Mouse (Mus musculus) CH12.LX (cell line): ENCODE measurements around the gene Tagln2. TPM values are rescaled to one million over a fixed set of nuclear protein-coding genes. Genes with fewer than 3 reads are reported as not detected.

Experiments
- DNase-seq: peaks from one replicate; pipeline ENCODE4 v3.0.0-alpha.2; 2013; ENCODE audit errors: extremely low read depth
- H3K27ac ChIP-seq: 2 replicates; pipeline ENCODE4 v1.5.1; 2012; ENCODE audit warnings: low read depth, mild to moderate bottlenecking, control low read depth, moderate library complexity; ENCODE audit not compliant: insufficient read depth
- H3K27me3 ChIP-seq: replicated peaks from 2 replicates; pipeline ENCODE3; 2012; ENCODE audit warnings: inconsistent platforms
- H3K36me3 ChIP-seq, 2 experiments: replicated peaks in 1 of 2; 2 replicates each; pipeline versions ENCODE3 to v1.6.1; 2012; ENCODE audit warnings: inconsistent platforms in 1 of 2, low read length in 1 of 2, mild to moderate bottlenecking in 1 of 2, mixed read lengths in 1 of 2, moderate library complexity in 1 of 2; ENCODE audit not compliant: control insufficient read depth in 1 of 2, insufficient read depth in 1 of 2
- H3K4me1 ChIP-seq, 2 experiments: 2 replicates each; pipeline ENCODE4 v1.6.1; 2012; ENCODE audit warnings: inconsistent platforms in 1 of 2, moderate library complexity in 1 of 2; ENCODE audit not compliant: insufficient read depth in 2 of 2, control insufficient read depth in 1 of 2
- H3K4me2 ChIP-seq: 2 replicates; pipeline ENCODE4 v1.6.1; 2012; ENCODE audit warnings: low read depth, mild to moderate bottlenecking, control low read depth; ENCODE audit not compliant: poor library complexity, insufficient read depth, severe bottlenecking
- H3K4me3 ChIP-seq, 3 experiments: fragments of 150-350 bp in 1 of 3; sonication (generic) in 1 of 3; replicated peaks in 1 of 3; 2 replicates each; pipeline versions ENCODE3 to v1.5.1; 2011 to 2012; ENCODE audit warnings: low read depth in 2 of 3, low read length in 2 of 3, mild to moderate bottlenecking in 2 of 3, moderate library complexity in 2 of 3, control low read depth in 1 of 3, improper control_type of control experiment in 1 of 3, inconsistent platforms in 1 of 3, mixed read lengths in 1 of 3; ENCODE audit not compliant: poor library complexity in 1 of 3
- H3K79me2 ChIP-seq: replicated peaks from 2 replicates; pipeline ENCODE4 v1.6.1; 2012; ENCODE audit warnings: mild to moderate bottlenecking, moderate library complexity; ENCODE audit not compliant: control insufficient read depth, poor library complexity, insufficient read depth, severe bottlenecking; ENCODE audit errors: extremely low read depth
- H3K9ac ChIP-seq: 2 replicates; pipeline ENCODE4 v1.6.1; 2012; ENCODE audit warnings: low read depth, mild to moderate bottlenecking, control low read depth, moderate library complexity; ENCODE audit not compliant: insufficient read depth
- H3K9me3 ChIP-seq: replicated peaks from 2 replicates; pipeline ENCODE3; 2012; ENCODE audit warnings: low read length, inconsistent platforms, mixed read lengths
- CHD1 ChIP-seq: IDR thresholded peaks from 2 replicates; pipeline ENCODE4 v1.6.1; 2012; ENCODE audit warnings: low read depth, low read length, improper control_type of control experiment, inconsistent platforms
- CHD2 ChIP-seq: IDR thresholded peaks from 2 replicates; pipeline ENCODE4 v1.6.1; 2011; ENCODE audit warnings: low read length, improper control_type of control experiment
- CTCF ChIP-seq, 2 experiments: IDR thresholded peaks in 1 of 2; conservative IDR thresholded peaks in 1 of 2; 2 replicates each; pipeline ENCODE4 v1.5.1; 2011 to 2012; ENCODE audit warnings: low read depth in 2 of 2, low read length in 2 of 2, improper control_type of control experiment in 1 of 2, inconsistent platforms in 1 of 2, mild to moderate bottlenecking in 1 of 2, moderate library complexity in 1 of 2
- E2F4 ChIP-seq: IDR thresholded peaks from 2 replicates; pipeline ENCODE4 v1.6.1; 2011; ENCODE audit warnings: low read depth, low read length, improper control_type of control experiment; ENCODE audit not compliant: insufficient replicate concordance
- ELF1 ChIP-seq: IDR thresholded peaks from 2 replicates; pipeline ENCODE4 v1.6.1; 2014; ENCODE audit warnings: low read depth, mild to moderate bottlenecking, inconsistent platforms, low read length, improper control_type of control experiment
- EP300 ChIP-seq: IDR thresholded peaks from 2 replicates; pipeline ENCODE4 v1.6.1; 2011; ENCODE audit warnings: low read length, improper control_type of control experiment
- GABPA ChIP-seq: IDR thresholded peaks from 2 replicates; pipeline ENCODE4 v1.6.1; 2012; ENCODE audit warnings: low read depth, low read length, improper control_type of control experiment, inconsistent platforms; ENCODE audit not compliant: insufficient replicate concordance
- HCFC1 ChIP-seq: IDR thresholded peaks from 2 replicates; pipeline ENCODE4 v1.6.1; 2012; ENCODE audit warnings: low read depth, mild to moderate bottlenecking, inconsistent platforms, low read length, improper control_type of control experiment
- IRF4 ChIP-seq: IDR thresholded peaks from 2 replicates; pipeline ENCODE4 v1.6.1; 2014; ENCODE audit warnings: low read depth, mild to moderate bottlenecking, inconsistent platforms, low read length, improper control_type of control experiment
- KAT2A ChIP-seq: IDR thresholded peaks from 2 replicates; pipeline ENCODE4 v1.6.1; 2012; ENCODE audit warnings: low read length, improper control_type of control experiment, inconsistent platforms; ENCODE audit not compliant: insufficient replicate concordance
- MAFK ChIP-seq: IDR thresholded peaks from 2 replicates; pipeline ENCODE4 v1.6.1; 2011; ENCODE audit warnings: low read length, improper control_type of control experiment; ENCODE audit not compliant: insufficient replicate concordance
- MAX ChIP-seq: IDR thresholded peaks from 2 replicates; pipeline ENCODE4 v1.6.1; 2011; ENCODE audit warnings: low read length, improper control_type of control experiment
- MAZ ChIP-seq: IDR thresholded peaks from 2 replicates; pipeline ENCODE4 v1.6.1; 2012; ENCODE audit warnings: low read depth, mild to moderate bottlenecking, inconsistent platforms, low read length, improper control_type of control experiment, moderate library complexity
- MXI1 ChIP-seq: IDR thresholded peaks from 2 replicates; pipeline ENCODE4 v1.6.1; 2011; ENCODE audit warnings: mild to moderate bottlenecking, low read depth, low read length, improper control_type of control experiment
- MYC ChIP-seq: IDR thresholded peaks from 2 replicates; pipeline ENCODE4 v1.6.1; 2011; ENCODE audit warnings: low read depth, mild to moderate bottlenecking, improper control_type of control experiment, low read length
- NELFE ChIP-seq: IDR thresholded peaks from 2 replicates; pipeline ENCODE4 v1.6.1; 2011; ENCODE audit warnings: low read depth, low read length, improper control_type of control experiment
- NRF1 ChIP-seq: IDR thresholded peaks from 2 replicates; pipeline ENCODE4 v1.6.1; 2014; ENCODE audit warnings: low read depth, mild to moderate bottlenecking, inconsistent platforms, low read length, improper control_type of control experiment, moderate library complexity
- PAX5 ChIP-seq: IDR thresholded peaks from 2 replicates; pipeline ENCODE4 v1.6.1; 2012; ENCODE audit warnings: low read length, inconsistent platforms, mixed read lengths
- POLR2A ChIP-seq: IDR thresholded peaks from 2 replicates; pipeline ENCODE4 v1.6.1; 2011; ENCODE audit warnings: low read depth, mild to moderate bottlenecking, improper control_type of control experiment, low read length
- POLR2AphosphoS2 ChIP-seq: IDR thresholded peaks from 2 replicates; pipeline ENCODE4 v1.6.1; 2011; ENCODE audit warnings: low read depth, low read length, improper control_type of control experiment
- RCOR1 ChIP-seq: conservative IDR thresholded peaks from 2 replicates; pipeline ENCODE4 v1.6.1; 2012; ENCODE audit warnings: low read depth, mild to moderate bottlenecking, inconsistent platforms, low read length, improper control_type of control experiment
- SIN3A ChIP-seq: IDR thresholded peaks from 2 replicates; pipeline ENCODE4 v1.6.1; 2012; ENCODE audit warnings: low read length, improper control_type of control experiment, inconsistent platforms
- SMC3 ChIP-seq: IDR thresholded peaks from 2 replicates; pipeline ENCODE4 v1.6.1; 2011; ENCODE audit warnings: low read depth, low read length, improper control_type of control experiment
- TBP ChIP-seq: conservative IDR thresholded peaks from 2 replicates; pipeline ENCODE4 v1.6.1; 2011; ENCODE audit warnings: low read depth, low read length, improper control_type of control experiment
- UBTF ChIP-seq: IDR thresholded peaks from 2 replicates; pipeline ENCODE4 v1.6.1; 2012; ENCODE audit warnings: low read depth, mild to moderate bottlenecking, inconsistent platforms, low read length, improper control_type of control experiment, moderate library complexity
- USF1 ChIP-seq: IDR thresholded peaks from 2 replicates; pipeline ENCODE4 v1.6.1; 2014; ENCODE audit warnings: low read depth, mild to moderate bottlenecking, inconsistent platforms, low read length, improper control_type of control experiment
- USF2 ChIP-seq: conservative IDR thresholded peaks from 2 replicates; pipeline ENCODE4 v1.6.1; 2011; ENCODE audit warnings: low read depth, low read length, improper control_type of control experiment
- ZC3H11A ChIP-seq: IDR thresholded peaks from 2 replicates; pipeline ENCODE4 v1.6.1; 2012; ENCODE audit warnings: low read depth, mild to moderate bottlenecking, inconsistent platforms, low read length, improper control_type of control experiment
- ZKSCAN1 ChIP-seq: IDR thresholded peaks from 2 replicates; pipeline ENCODE4 v1.6.1; 2012; ENCODE audit warnings: low read depth, inconsistent platforms, low read length, improper control_type of control experiment, borderline replicate concordance
- ZMIZ1 ChIP-seq: IDR thresholded peaks from 2 replicates; pipeline ENCODE4 v1.6.1; 2012; ENCODE audit warnings: low read depth, mild to moderate bottlenecking, inconsistent platforms, low read length, improper control_type of control experiment
- ZNF384 ChIP-seq: IDR thresholded peaks from 2 replicates; pipeline ENCODE4 v1.6.1; 2012; ENCODE audit warnings: low read depth, low read length, improper control_type of control experiment, inconsistent platforms
- dilution Hi-C: fragments of 300-500 bp; cut with MboI; formaldehyde crosslinking; loops from 2 replicates; pipeline ENCODE4 v1.14.3; 2020; ENCODE audit warnings: low sequenced_read_pairs; ENCODE audit not compliant: extremely low pct_unique_long_range_greater_than_20kb, extremely low pct_ligation_motif_present
- in situ Hi-C: fragments of 300-500 bp; cut with MboI; formaldehyde crosslinking; loops from 3 replicates; pipeline ENCODE4 v1.14.3; 2019; ENCODE audit warnings: low sequenced_read_pairs, low pct_ligation_motif_present, low pct_unique_long_range_greater_than_20kb, mixed read lengths
- polyA plus RNA-seq: library from polyadenylated mRNA; unstranded; fragments of >175 nt; gene quantifications from 2 replicates; pipeline ENCODE4 v1.2.1, GENCODE M21; 2012; ENCODE audit warnings: low read depth; ENCODE audit not compliant: insufficient read length
- total RNA-seq, 2 experiments: library from RNA; depleted of rRNA; stranded (reverse); fragments of 300-350 nt in 1 of 2; fragments of >200 nt in 1 of 2; gene quantifications; 2 replicates each; pipeline ENCODE4 v1.2.3; 2012 to 2014

The Tagln2 gene
- total and polyA plus RNA-seq, 3 experiments: 172 to 337 (median 206) TPM

DNA sequence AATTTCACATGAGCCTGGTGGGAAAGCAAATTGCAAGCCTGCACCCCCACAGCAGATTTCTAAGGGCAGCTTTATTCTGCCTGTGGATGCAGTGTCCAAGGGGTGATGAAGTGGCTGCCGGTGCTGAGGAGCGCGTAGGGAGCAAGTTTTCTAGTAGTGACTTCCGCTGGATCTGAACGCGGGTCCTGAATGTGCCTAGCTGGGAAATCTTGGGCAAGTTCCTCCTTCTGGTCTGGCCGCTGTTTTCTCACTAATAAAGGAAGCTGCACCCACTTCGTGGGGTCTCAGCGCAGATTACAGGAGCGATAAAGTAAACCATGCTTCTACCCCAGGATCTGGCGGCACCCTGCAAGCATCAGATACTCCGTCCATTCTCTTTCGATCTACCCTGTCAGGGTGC, 18.7 kb upstream of the Tagln2 start:
- dilution Hi-C loops: no loop called here
- no peak for DNase-seq
- H3K27me3 ChIP-seq: no peaks in the 10 kb centered on the region
- no peak overlapping the region for H3K27ac ChIP-seq
- no peaks in the 10 kb centered on the region for H3K9me3 ChIP-seq
- H3K79me2 ChIP-seq: no peaks in the 10 kb centered on the region
- in situ Hi-C loops: loop anchor here (5.0 kb wide), 1 partner anchor 64 kb away; no protein-coding TSS in a partner anchor
- peaks cover 9 to 55% of the 10 kb centered on the region in 2 experiments for H3K4me1 ChIP-seq
- H3K36me3 ChIP-seq: peaks cover 0 to 56% of the 10 kb centered on the region in 2 experiments
- TF ChIP-seq PAX5: no peak
- TF ChIP-seq POLR2AphosphoS2: no peak
- TF ChIP-seq UBTF: no peak
- TF ChIP-seq EP300: no peak
- no peak for TF ChIP-seq NRF1
- TF ChIP-seq USF1: no peak
- no peak overlapping the region for H3K9ac ChIP-seq
- H3K4me3 ChIP-seq: no peak overlapping the region
- H3K4me2 ChIP-seq: no peak overlapping the region

DNA sequence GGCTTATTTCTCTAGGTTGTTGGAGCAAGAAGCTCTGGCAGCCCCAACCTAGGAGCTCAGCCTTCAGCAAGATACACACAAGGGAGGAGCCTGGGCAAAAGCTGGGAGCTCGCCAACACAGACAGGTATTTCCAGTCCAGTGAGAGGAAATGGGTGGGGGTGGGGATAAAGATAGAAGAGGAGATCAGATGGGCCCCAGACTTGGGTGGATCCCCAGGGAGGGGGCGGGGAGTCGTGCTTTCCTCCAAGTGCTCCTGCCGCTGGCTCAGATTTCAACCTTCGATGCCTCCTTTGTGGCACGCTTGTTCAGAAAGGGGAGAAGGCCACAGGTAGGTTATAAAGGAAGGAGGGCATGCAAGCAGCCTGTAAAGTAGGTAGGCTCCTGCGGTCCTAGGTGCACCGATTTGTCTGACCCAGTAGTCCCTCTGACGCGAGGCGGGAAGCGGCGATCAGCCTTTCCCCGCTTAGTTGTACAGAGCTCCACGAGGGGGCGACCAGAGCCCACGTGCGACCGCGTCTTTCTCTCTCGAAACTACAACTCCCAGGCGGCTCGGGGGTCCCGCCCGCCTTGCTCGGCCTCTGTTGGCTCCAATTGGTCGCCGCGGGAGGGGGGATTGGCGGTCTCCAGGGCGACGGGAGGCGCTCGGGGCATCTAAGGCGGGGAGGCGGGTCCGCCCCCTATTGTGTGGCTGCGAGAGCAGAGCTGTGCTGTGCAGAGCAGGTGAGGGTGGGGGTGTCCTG, 18.1 kb upstream of the Tagln2 start, which contains the start of gene Igsf9:
Gene Igsf9, plus strand, starts transcription at position 249 of the 741 bp plus-strand sequence.
- no peaks in the 10 kb centered on the region for H3K27me3 ChIP-seq
- in situ Hi-C loops: loop anchor here (5.0 kb wide), 1 partner anchor 64 kb away; no protein-coding TSS in a partner anchor
- TF ChIP-seq ZC3H11A (no peak), MYC (peak; percentile 88), MXI1 (peak; percentile 92), ELF1 (peak; percentile 58), MAZ (peak; percentile 81), IRF4 (no peak; the same call in none of the 2 replicates), PAX5 (no peak), CTCF (conservative IDR thresholded peaks at IDR 0.05 in 1 of 2, IDR thresholded peaks at IDR 0.05 in 1 of 2; ENCODE audit: low read depth in 2 of 2, low read length in 2 of 2) (peak in 1 of 2 experiments; percentile 68; a peak in 2 of 4 replicates), GABPA (no peak; the same call in 1 of the 2 replicates), RCOR1 (no peak), KAT2A (peak; percentile 78; the same call in 1 of the 2 replicates), USF2 (no peak), NELFE (no peak), USF1 (peak; percentile 7), ZMIZ1 (0 out of 2 replicates have a peak, but pooled peaks have one; percentile 32), CHD2 (peak; percentile 44), MAX (peak; percentile 94), CHD1 (no peak), POLR2A (no peak), SMC3 (peak; percentile 44), E2F4 (peak; percentile 79; the same call in 1 of the 2 replicates), ZNF384 (no peak), ZKSCAN1 (no peak), SIN3A (no peak; the same call in none of the 2 replicates), MAFK (no peak), UBTF (no peak), EP300 (no peak), POLR2AphosphoS2 (no peak), HCFC1 (peak; percentile 93), TBP (no peak), NRF1 (no peak; the same call in 1 of the 2 replicates)

More for the DNA sequence above, 18.1 kb upstream of the Tagln2 start, which contains the start of gene Igsf9:
- H3K36me3 ChIP-seq: peaks cover 0 to 57% of the 10 kb centered on the region in 2 experiments
- peak within 1 kb of the TSS; percentile 8; the same call in 1 of the 2 replicates for H3K9ac ChIP-seq
- H3K79me2 ChIP-seq: no peaks in the 10 kb centered on the region
- peaks cover 5 to 52% of the 10 kb centered on the region in 2 experiments; a peak in 3 of 4 replicates for H3K4me1 ChIP-seq
- peak; percentile 83 for DNase-seq
- no peak within 1 kb of the TSS for H3K27ac ChIP-seq
- peak within 1 kb of the TSS; percentile 89 for H3K4me2 ChIP-seq
- peak within 1 kb of the TSS; percentile 16 to 52 (median 42) for H3K4me3 ChIP-seq
- dilution Hi-C loops: no loop called here
- H3K9me3 ChIP-seq: no peaks in the 10 kb centered on the region
